Mouse (Mus musculus) left cerebral cortex, adult 11 months (tissue): ENCODE data around the gene Smad5.

Experiments
- DNase-seq: peaks from one replicate; pipeline ENCODE4 v3.0.0; 2022; ENCODE audit warnings: low spot score

Gene Smad5

GRCm38 (mm10) chr13:56701924-56702323 is 886 bp upstream of the Smad5 start:
- DNase-seq: no peak

GRCm38 (mm10) chr13:56703222-56703870 is 536 bp downstream of the Smad5 start:
- DNase-seq: no peak

GRCm38 (mm10) chr13:56703871-56704321 is 1.1 kb downstream of the Smad5 start:
- no peak for DNase-seq

GRCm38 (mm10) chr13:56704596-56704995 is 1.8 kb downstream of the Smad5 start:
- no peak for DNase-seq

GRCm38 (mm10) chr13:56707111-56707510 is 4.3 kb downstream of the Smad5 start:
- DNase-seq: no peak

- DNase-seq: no peak
These were observed 4.8 kb downstream of the Smad5 start for GRCm38 (mm10) chr13:56707606-56708005.

- DNase-seq: no peak
These were observed 7.8 kb downstream of the Smad5 start for GRCm38 (mm10) chr13:56710620-56711019.

- DNase-seq: no peak
These were observed 9.4 kb downstream of the Smad5 start for GRCm38 (mm10) chr13:56712221-56712620.

GRCm38 (mm10) chr13:56726551-56726950 is 23.7 kb downstream of the Smad5 start:
- no peak for DNase-seq

GRCm38 (mm10) chr13:56729046-56729445 is 26.2 kb downstream of the Smad5 start:
- DNase-seq: no peak

- no peak for DNase-seq
These were observed 31.8 kb downstream of the Smad5 start for GRCm38 (mm10) chr13:56734617-56735016.

GRCm38 (mm10) chr13:56735212-56735875 is 32.5 kb downstream of the Smad5 start:
- no peak for DNase-seq

GRCm38 (mm10) chr13:56739556-56739955 is 36.7 kb downstream of the Smad5 start:
- DNase-seq: no peak

- no peak for DNase-seq
These were observed 37.7 kb downstream of the Smad5 start for GRCm38 (mm10) chr13:56740496-56740895.

GRCm38 (mm10) chr13:56741691-56742090 is 38.9 kb downstream of the Smad5 start:
- no peak for DNase-seq

GRCm38 (mm10) chr13:56742325-56742901 is 39.6 kb downstream of the Smad5 start:
- DNase-seq: no peak

- DNase-seq: no peak
These were observed 44.1 kb downstream of the Smad5 start for GRCm38 (mm10) chr13:56746739-56747532.

- DNase-seq: no peak
These were observed 44.7 kb downstream of the Smad5 start for GRCm38 (mm10) chr13:56747554-56747953.

GRCm38 (mm10) chr13:56749377-56749776 is 46.6 kb downstream of the Smad5 start:
- DNase-seq: no peak

- no peak for DNase-seq
These were observed 49.0 kb downstream of the Smad5 start for GRCm38 (mm10) chr13:56751774-56752173.

GRCm38 (mm10) chr13:56752474-56753191 is 49.8 kb downstream of the Smad5 start:
- DNase-seq: no peak
